ENCODE assay signal across 14 mouse cellular contexts in genomic region chr3:121604081-121604480, GRCm38 (mm10).
DNase-seq lines count a peak whose midpoint lies in the region; ATAC-seq lines count a peak whose summit lies in the region.
"Had no signal": no experiment of that assay in that cellular context is flagged by ENCODE, and none has a peak within 500 bp of the region (broad histone marks: within the 10 kb centered on the region; RNA-seq: fewer than 3 reads in every experiment).

No protein-coding gene starts in this region.

- H3K27me3 ChIP-seq in hindbrain, embryonic 13.5 days = no peaks in the 10 kb centered on the region
- H3K27me3 ChIP-seq: embryonic facial prominence, embryonic 13.5 days; liver, embryonic 15.5 days had no signal

- DNase-seq in cerebellum, adult 11-12 months = no peak
- DNase-seq in left cerebral cortex, adult 18-20 months (ENCODE audit: low spot score in 2 of 2) = peak; percentile 22
- no peak for DNase-seq in left cerebral cortex, adult 11 months (ENCODE audit: low spot score)
- peak; percentile 55 for DNase-seq in adrenal gland, adult 8-10 months
- peak; percentile 45 for DNase-seq in layer of hippocampus, adult 9-11 months
- no peak for DNase-seq in urinary bladder, adult 2 months (ENCODE audit: low spot score)
- DNase-seq: kidney, postnatal 10 days; thymus, postnatal 4 days had no signal

- peaks cover 8% of the 10 kb centered on the region for H3K4me1 ChIP-seq in hindbrain, embryonic 13.5 days (replicated peaks)
- H3K4me1 ChIP-seq: liver, embryonic 15.5 days had no signal

- WGBS in hindbrain, embryonic 13.5 days = 91% methylated on average over 9 of the region's 9 CpGs

- no peak overlapping the region for H3K9ac ChIP-seq in hindbrain, embryonic 13.5 days
- H3K9ac ChIP-seq: embryonic facial prominence, embryonic 13.5 days; hindbrain, embryonic 14.5 days; liver, embryonic 15.5 days had no signal

- no peak overlapping the region for H3K4me2 ChIP-seq in hindbrain, embryonic 13.5 days
- H3K4me2 ChIP-seq: embryonic facial prominence, embryonic 13.5 days; hindbrain, embryonic 14.5 days; liver, embryonic 15.5 days had no signal

- H3K36me3 ChIP-seq in hindbrain, embryonic 13.5 days = no peaks in the 10 kb centered on the region
- H3K36me3 ChIP-seq: embryonic facial prominence, embryonic 13.5 days; liver, embryonic 15.5 days had no signal

- ATAC-seq in cerebellum, adult (ENCODE audit: insufficient number of reproducible peaks, low FRiP score, low TSS enrichment) = peak; percentile 60
- no peak for ATAC-seq in hindbrain, embryonic 13.5 days (ENCODE audit: low FRiP score)
- ATAC-seq: midbrain, embryonic 16.5 days had no signal

- H3K27ac ChIP-seq in hindbrain, embryonic 13.5 days = no peak overlapping the region
- H3K27ac ChIP-seq: embryonic facial prominence, embryonic 13.5 days; hindbrain, embryonic 14.5 days; liver, embryonic 15.5 days had no signal

- H3K9me3 ChIP-seq in hindbrain, embryonic 13.5 days = no peaks in the 10 kb centered on the region
- H3K9me3 ChIP-seq: embryonic facial prominence, embryonic 13.5 days; liver, embryonic 15.5 days had no signal

- no peak overlapping the region for H3K4me3 ChIP-seq in hindbrain, embryonic 13.5 days
- H3K4me3 ChIP-seq: embryonic facial prominence, embryonic 13.5 days; liver, embryonic 15.5 days had no signal

Comparison
In these comparisons a context has a peak if more than half of its experiments do, and no peak if none do; other contexts are left out.
1. DNase-seq: peak in left cerebral cortex, adult 18-20 months (2 of 2), adrenal gland, adult 8-10 months (single experiment) and layer of hippocampus, adult 9-11 months (single experiment); none in cerebellum, adult 11-12 months (single experiment), left cerebral cortex, adult 11 months (single experiment) and urinary bladder, adult 2 months (single experiment).